Mouse (Mus musculus): ENCODE data around the gene Gm42878. TPM values are rescaled to one million over a fixed set of nuclear protein-coding genes. Genes with fewer than 3 reads are reported as not detected.
"Not testable (repeated sequence)": the region's sequence is repeated elsewhere in the genome, so short reads cannot be mapped to it uniquely, and the experiment has no call there.

The Gm42878 gene
- total RNA-seq, 2 experiments from 2014 or later: not detected

DNA sequence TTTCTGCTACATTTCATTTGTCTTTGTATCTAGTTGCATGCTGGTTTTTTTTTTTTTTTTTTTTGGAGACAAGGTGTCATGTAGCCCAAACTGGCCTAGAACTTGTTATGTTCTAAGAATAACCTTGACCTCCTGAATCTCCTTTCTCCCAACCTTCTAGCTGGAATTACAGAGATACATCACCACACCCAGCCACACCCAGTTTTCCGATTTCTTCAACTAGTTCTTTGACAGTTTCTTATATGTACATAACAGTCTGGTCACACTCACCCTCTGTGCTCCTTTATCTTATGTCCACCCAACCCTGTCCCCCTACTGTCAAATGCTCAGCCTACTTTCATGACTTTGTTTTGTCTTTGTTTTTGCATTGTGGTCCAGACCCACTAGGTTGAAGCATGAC lies 38.4 kb downstream of the Gm42878 start:
- DNase-seq (ENCODE audit: low spot score in 2 of 2): no peak

DNA sequence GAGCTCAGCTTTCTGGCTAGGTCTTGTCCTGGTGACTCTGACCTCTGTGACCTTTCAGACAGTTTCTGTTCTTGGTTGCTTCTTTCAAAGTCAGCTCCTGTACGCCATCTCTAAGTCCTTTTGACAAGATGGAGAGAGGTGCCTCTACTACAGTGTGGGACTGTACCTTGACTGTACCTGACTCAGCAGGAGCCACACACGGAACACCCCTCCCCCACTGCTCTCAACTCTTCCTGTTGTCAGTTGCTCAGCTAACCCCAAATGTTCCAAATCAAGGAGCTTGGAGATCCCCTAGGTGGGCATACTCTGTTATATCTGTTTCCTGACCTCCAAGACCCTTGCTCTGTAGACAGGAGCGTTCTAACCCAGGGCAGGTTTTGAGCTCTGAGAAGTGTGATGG lies 42.1 kb downstream of the Gm42878 start, which contains the start of gene Adam1b:
Gene Adam1b (minus strand): TSS at position 205 of the 400 bp plus-strand sequence.
- intact Hi-C loops (cut with DNase I): no loop called here
- no peak for DNase-seq (ENCODE audit: low spot score in 2 of 2)

More for the DNA sequence above, 38.4 kb downstream of the Gm42878 start:
- intact Hi-C loops (cut with DNase I): no loop called here

DNA sequence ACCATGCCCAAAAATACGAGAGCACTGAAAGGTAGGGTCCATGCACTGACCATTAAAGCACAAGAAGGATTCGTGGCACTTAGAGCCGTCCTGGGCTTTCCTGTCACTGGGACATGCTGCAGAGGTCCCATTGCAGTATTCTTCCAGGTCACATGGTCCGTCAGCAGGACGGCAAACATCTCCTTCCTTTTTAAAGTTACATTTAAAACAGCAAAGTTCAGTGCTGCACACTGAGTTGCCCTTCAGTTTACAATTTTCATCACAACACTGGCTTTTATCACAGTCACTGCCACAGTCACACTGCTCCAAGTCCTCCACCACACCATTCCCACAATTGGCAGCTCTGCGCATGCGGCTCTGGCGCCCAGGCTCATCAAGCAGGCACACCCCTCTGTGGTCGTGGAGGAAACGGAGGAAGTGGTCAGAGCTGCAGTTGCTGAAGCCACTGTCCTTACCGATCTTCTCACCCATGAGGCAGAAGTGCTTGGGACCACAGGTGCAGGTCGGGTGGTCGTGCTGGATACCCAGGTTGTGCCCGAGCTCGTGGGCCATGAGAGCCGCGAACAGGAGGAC lies 43.8 kb downstream of the Gm42878 start:
- intact Hi-C loops (cut with DNase I); DNase-seq (ENCODE audit: low spot score in 2 of 2): not testable (repeated sequence)

DNA sequence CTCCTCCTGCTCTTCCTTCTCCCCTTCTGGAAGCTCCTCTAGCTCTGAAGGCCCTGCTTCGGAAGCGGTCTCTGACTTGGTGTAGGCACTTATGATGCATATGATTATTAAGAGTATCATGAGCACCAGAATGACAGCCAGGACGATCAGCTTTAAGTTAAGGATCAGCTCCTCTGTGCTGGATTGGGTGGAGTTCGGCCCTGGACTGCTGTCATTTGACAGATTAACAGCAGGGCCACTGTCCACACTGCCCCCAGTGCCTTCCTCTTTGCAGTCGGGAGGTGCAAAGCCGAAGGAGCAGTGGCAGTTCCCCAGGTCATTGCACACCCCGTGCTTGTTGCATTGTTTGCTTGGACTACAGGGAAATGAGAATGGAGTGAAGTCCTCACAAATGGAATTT lies 44.6 kb downstream of the Gm42878 start:
- no peak for DNase-seq (ENCODE audit: low spot score in 2 of 2)
- intact Hi-C loops (cut with DNase I): no loop called here

DNA sequence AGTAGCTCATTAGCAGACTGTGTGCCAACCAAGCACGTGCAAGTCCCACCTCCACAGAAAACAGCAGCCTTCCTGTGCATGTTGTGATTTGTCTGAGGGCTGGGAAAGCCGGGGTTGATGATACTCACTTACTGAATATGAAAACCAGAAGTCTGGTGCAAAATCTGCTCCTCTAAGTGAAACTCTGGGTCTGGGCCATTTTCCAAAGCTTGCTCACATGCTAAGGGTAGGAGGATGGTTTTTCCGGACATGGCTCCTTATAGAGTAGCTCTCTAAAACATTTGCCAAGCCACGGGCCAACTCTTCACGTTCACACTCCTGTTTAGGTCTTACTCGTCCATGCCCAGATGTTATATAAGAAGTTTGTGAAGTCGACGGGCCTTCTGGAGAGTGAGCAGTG lies 52.0 kb downstream of the Gm42878 start:
- DNase-seq (ENCODE audit: low spot score in 2 of 2): peak; percentile 53 to 96
- intact Hi-C loops (cut with DNase I): no loop called here

DNA sequence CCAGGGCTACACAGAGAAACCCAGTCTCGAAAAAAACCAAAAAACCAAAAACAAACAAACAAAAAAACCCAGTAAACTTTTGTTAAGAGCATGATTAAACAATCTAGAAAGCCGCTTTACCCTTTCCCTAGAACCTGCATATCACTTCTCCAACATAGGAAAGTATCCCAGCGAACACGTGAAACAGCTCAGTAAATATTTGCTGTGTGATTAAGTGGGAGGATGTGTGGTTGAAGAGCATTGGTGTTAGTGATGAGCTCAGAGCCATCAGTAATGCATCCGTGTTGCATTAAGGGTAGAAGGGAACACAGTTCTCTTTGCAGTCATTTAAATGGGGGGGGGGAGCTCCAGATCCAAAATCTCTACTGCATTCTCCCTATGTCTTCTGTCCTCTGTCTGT lies 60.5 kb downstream of the Gm42878 start:
- intact Hi-C loops (cut with DNase I): no loop called here
- DNase-seq (ENCODE audit: low spot score in 2 of 2): no peak

DNA sequence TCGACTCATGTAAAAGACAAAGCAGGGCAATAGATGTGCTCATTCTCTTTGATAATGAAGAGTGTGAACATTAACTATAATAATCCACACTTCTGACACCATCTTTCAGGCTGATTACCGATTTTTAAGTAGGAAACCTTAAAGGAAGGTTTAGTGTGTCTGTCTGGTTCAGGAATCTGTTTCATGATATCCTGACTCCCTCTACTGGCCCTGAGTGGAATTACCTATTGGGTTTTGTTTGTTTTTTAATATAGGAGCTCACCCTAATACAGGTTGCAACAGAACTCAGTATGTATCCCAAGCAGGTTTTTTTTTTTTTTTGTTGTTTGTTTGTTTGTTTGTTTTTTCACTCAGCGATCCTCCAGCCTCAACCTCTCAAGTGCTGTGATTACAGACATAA lies 67.6 kb downstream of the Gm42878 start:
- DNase-seq (ENCODE audit: low spot score in 2 of 2): peak; percentile 48 to 72
- intact Hi-C loops (cut with DNase I): no loop called here

DNA sequence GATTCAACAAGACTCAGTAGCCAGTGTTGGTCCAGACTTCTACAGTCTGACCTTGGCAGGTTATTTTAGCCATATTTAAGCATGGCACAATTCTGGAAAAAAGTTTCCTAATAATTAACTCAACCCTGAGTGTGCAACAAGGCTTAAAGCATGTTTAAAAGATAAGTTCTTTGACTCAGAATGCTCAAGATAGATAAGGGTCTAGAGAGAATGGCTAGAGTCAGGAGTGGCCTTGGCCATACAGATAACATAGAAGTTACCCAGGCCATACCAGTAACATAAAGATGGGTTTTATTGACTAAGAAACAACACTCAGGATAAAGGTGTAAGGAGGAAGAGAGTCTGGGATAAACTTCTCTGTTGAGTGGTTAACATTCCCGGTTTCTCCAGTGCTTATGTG lies 69.2 kb downstream of the Gm42878 start:
- intact Hi-C loops (cut with DNase I): no loop called here
- no peak for DNase-seq (ENCODE audit: low spot score in 2 of 2)

DNA sequence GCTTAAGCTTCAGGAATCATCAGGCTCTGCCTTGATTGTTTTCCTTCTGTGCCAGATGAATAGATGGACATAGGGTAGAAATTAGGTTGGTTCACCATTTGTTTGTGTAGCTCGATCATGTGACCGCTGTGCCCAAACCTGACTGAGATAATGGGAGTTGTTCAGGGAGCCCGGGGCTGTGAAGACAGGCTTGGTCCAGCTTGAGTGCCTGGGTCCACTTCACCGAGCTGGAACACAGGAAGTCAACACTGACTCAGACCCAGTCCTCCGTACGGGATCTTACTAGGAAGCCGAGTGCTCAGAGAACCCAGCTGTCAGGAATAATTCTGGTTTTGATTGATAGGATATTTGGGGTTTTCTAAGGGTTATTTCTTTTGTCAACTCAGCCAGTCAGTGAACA lies 70.7 kb downstream of the Gm42878 start:
- intact Hi-C loops (cut with DNase I): no loop called here

DNA sequence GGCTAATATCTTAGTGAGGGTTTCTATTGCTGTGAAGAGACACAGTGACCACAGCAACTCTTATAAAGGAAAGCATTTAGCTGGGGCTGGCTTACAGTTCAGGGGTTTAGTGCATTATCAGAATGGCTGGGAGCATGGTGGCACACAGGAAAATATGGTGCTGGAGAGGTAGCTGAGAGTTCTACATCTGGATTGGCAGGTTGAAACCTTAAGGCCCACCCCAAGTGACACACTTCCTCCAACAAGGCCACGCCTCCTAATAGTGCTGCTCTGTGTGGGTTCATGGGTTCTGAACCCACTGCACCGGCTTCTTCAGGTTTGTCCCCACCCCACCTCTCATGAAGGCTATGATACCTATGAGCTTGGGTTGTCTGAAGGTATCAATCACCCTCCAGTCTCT lies 72.9 kb downstream of the Gm42878 start:
- DNase-seq (ENCODE audit: low spot score in 2 of 2): no peak
- intact Hi-C loops (cut with DNase I): no loop called here

More for the DNA sequence above, 70.7 kb downstream of the Gm42878 start:
- DNase-seq (ENCODE audit: low spot score in 2 of 2): no peak

DNA sequence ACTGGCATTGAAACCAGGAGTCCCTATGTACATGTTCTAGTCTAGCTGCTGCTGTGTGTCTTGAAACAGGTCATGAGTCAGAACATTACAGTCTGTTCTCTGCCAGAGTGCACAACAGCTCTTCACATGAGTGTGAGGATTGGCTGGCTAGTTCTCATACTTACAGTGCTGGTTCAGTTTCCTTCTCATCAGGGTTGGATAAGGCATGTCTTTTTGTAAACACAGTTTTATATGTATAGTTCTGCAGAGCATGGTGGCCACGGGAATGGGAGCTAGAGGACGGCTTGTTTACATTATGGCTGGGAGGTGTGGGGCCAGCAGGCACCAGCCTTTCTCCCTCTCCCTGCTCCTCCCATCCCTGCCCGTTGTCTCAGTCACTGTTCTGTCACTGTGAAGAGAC lies 75.7 kb downstream of the Gm42878 start:
- intact Hi-C loops (cut with DNase I): no loop called here

More for the DNA sequence above, 75.7 kb downstream of the Gm42878 start:
- no peak for DNase-seq (ENCODE audit: low spot score in 2 of 2)

Other genes starting within 250 kb of the Gm42878 start
- gene Trafd1, start 159.8 kb downstream of the Gm42878 start, total RNA-seq (2021): 10 to 100 TPM; 82.1 to 83.6 TPM
- 10 to 100 TPM; 40.7 to 45.8 TPM for gene Naa25, start 147.5 kb downstream of the Gm42878 start, total RNA-seq (2021)
- 1 to 10 TPM; 8.2 to 9.1 TPM for gene Tmem116, start 93.6 kb downstream of the Gm42878 start, total RNA-seq (2021)
- 100 to 1,000 TPM; 145 to 151 TPM for gene Erp29, start 93.0 kb downstream of the Gm42878 start, total RNA-seq (2021)
- gene Adam1b, start 42.0 kb downstream of the Gm42878 start, total RNA-seq (2021): under 1 TPM in 1 of 2 experiments, not detected in 1; 0.11 TPM
- 10 to 100 TPM in 1 of 2 experiments, 1 to 10 TPM in 1; 9.0 to 11.6 TPM for gene Adam1a, start within 50 bp of the Gm42878 start, total RNA-seq (2021)
- gene Mapkapk5, start 423 bp upstream of the Gm42878 start, total RNA-seq (2021): 10 to 100 TPM; 66.7 TPM
- gene Aldh2, start 48.3 kb upstream of the Gm42878 start, total RNA-seq (2021): 100 to 1,000 TPM in 1 of 2 experiments, 10 to 100 TPM in 1; 99.7 to 104 TPM
- gene Acad12, start 73.5 kb upstream of the Gm42878 start, total RNA-seq (2021): 1 to 10 TPM; 4.9 to 7.9 TPM
- gene Acad10, start 115.0 kb upstream of the Gm42878 start, total RNA-seq (2021): 1 to 10 TPM; 3.0 to 4.1 TPM
- 10 to 100 TPM; 65.3 to 65.5 TPM for gene Brap, start 115.1 kb upstream of the Gm42878 start, total RNA-seq (2021)
- 100 to 1,000 TPM; 228 to 234 TPM for gene Atxn2, start 165.9 kb upstream of the Gm42878 start, total RNA-seq (2021)